Mouse (Mus musculus) heart, embryonic 15.5 days (tissue): Measurements from ENCODE around the gene Mtus2. TPM values are rescaled to one million over a fixed set of nuclear protein-coding genes. Genes with fewer than 3 reads are reported as not detected.

Source experiments
- ATAC-seq: fragments of 200-750 bp; cut with Nextera tagmentation; replicated peaks from 2 replicates; pipeline ENCODE4 v1.8.0; 2017; ENCODE audit warnings: low read depth, moderate TSS enrichment; ENCODE audit not compliant: insufficient number of reproducible peaks, insufficient read depth, low FRiP score
- H3K27ac ChIP-seq: fragments of 300-500 bp; sonication (generic); 2 replicates; pipeline ENCODE4 v1.5.1; 2015; ENCODE audit warnings: mild to moderate bottlenecking, inconsistent platforms
- H3K27me3 ChIP-seq: fragments of 300-500 bp; sonication (generic); 2 replicates; pipeline ENCODE4 v1.6.1; 2015; ENCODE audit warnings: inconsistent platforms
- H3K36me3 ChIP-seq: fragments of 300-500 bp; sonication (generic); 2 replicates; pipeline ENCODE4 v1.6.1; 2015; ENCODE audit warnings: mild to moderate bottlenecking, inconsistent platforms
- H3K4me1 ChIP-seq: fragments of 300-500 bp; sonication (generic); replicated peaks from 2 replicates; pipeline ENCODE4 v1.6.1; 2015; ENCODE audit warnings: inconsistent platforms
- H3K4me2 ChIP-seq: fragments of 300-500 bp; sonication (generic); 2 replicates; pipeline ENCODE4 v1.6.1; 2015; ENCODE audit warnings: inconsistent platforms, mild to moderate bottlenecking, moderate library complexity
- H3K4me3 ChIP-seq: fragments of 300-500 bp; sonication (generic); 2 replicates; pipeline ENCODE4 v1.5.1; 2015; ENCODE audit warnings: mild to moderate bottlenecking, inconsistent platforms
- H3K9ac ChIP-seq: fragments of 300-500 bp; sonication (generic); 2 replicates; pipeline ENCODE4 v1.6.1; 2015; ENCODE audit warnings: mild to moderate bottlenecking, inconsistent platforms
- H3K9me3 ChIP-seq: fragments of 300-500 bp; sonication (generic); replicated peaks from 2 replicates; pipeline ENCODE4 v1.6.1; 2016; ENCODE audit warnings: inconsistent platforms
- WGBS: fragments of 180-500 bp; shearing (Covaris S2); methylation state at CpG from one replicate; pipeline ENCODE4 v1.1.7; 2015; ENCODE audit warnings: mixed read lengths; 5-methylcytosine and 5-hydroxymethylcytosine counted together
- polyA plus RNA-seq: library from polyadenylated mRNA; unstranded; fragments of >200 nt; fragmentation: Nextera tagmentation; extraction: Ambion mirVana; gene quantifications from 2 replicates; pipeline ENCODE4 v1.2.1, GENCODE M21; 2015

Mtus2 gene
- polyA plus RNA-seq, 1 experiment from 2014 or later: 121 TPM

DNA sequence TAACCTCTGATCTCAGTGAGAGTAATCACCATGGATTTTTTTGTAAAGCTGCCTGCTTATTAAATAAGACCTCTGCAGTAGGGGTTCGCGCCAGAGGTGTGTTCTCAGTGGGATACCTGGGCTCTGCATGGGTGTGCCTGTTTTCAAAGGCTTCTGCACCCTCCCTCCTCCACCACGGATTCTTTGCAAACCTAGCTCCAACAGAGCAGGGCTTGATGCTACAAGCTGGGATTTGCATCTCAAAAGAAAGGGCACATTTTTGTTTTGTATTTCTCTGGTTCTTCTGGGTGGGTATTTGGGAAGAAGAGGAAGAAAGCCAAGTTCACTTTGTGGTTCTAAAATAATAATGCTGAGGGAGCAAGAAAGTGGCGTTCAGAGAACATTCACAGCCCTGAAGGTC, 48.1 kb downstream of the Mtus2 start:
- no peak for ATAC-seq
- H3K27me3 ChIP-seq: no peaks in the 10 kb centered on the region
- WGBS: 41% methylated on average over 4 of the region's 4 CpGs

DNA sequence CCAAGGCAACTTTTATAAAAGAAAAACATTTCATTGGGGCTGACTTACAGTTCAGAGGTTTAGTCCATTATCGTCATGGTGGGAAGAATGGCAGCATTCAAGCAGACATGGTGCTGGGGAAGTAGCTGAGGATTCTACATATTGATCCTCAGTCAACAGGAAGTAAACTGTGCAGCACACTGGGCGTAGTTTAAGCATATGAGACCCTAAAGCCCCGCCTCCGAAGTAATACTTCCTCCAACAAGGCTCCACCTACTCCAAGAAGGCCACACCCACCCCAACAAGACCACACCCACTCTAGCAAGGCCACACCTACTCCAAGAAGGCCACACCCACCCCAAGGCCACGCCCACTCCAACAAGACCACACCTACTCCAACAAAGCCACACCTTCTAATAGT, 55.0 kb downstream of the Mtus2 start:
- no peak overlapping the region for H3K4me3 ChIP-seq
- no peak overlapping the region for H3K27ac ChIP-seq
- no peak for ATAC-seq
- H3K9ac ChIP-seq: no peak overlapping the region
- 82% methylated on average over 5 of the region's 5 CpGs for WGBS
- H3K4me1 ChIP-seq: no peaks in the 10 kb centered on the region
- H3K27me3 ChIP-seq: no peaks in the 10 kb centered on the region
- no peaks in the 10 kb centered on the region for H3K36me3 ChIP-seq
- H3K4me2 ChIP-seq: no peak overlapping the region
- no peaks in the 10 kb centered on the region for H3K9me3 ChIP-seq

More for the DNA sequence above, 48.1 kb downstream of the Mtus2 start:
- H3K36me3 ChIP-seq: no peaks in the 10 kb centered on the region
- no peak overlapping the region for H3K4me2 ChIP-seq
- no peaks in the 10 kb centered on the region for H3K4me1 ChIP-seq
- no peak overlapping the region for H3K4me3 ChIP-seq
- H3K27ac ChIP-seq: no peak overlapping the region
- H3K9me3 ChIP-seq: no peaks in the 10 kb centered on the region
- no peak overlapping the region for H3K9ac ChIP-seq

DNA sequence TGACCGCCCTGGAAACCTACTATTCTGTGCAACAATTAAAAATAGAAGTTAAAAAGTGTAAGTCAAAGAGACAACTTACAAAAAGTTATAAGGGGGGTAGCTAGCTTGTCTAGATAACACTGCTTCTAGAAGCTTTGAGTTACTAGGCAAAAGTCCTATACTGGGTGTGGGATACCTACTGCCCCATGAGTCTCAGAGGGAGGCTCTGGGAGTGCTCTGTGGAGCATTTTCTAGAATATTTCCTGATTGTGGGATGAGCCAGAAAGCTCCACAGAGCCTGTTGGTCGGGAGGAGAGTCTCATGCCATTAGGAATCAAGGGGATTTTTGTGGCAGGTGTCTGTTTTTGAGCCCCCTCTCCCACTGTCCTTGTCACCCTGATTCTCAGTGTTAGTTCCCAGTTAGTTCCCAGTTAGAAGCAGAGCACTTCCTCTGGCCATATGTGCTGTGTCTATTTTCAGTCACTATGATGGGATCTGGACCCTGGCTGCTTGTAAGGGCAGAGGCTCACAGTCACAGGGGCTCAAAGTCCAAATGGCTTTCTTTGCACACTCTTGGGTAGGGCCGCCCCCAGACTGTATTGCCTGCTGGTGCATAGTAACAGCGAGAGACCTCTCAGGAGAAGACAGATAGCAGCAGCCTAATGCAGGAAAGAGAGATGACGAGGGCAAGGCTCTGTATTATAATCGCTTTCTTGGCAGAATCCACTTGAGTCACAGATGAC, 57.2 kb downstream of the Mtus2 start:
- Histone ChIP-seq H3K4me1 (no peaks in the 10 kb centered on the region), H3K27ac (no peak overlapping the region), H3K4me3 (no peak overlapping the region), H3K27me3 (no peaks in the 10 kb centered on the region), H3K9ac (no peak overlapping the region), H3K9me3 (no peaks in the 10 kb centered on the region), H3K4me2 (no peak overlapping the region), H3K36me3 (no peaks in the 10 kb centered on the region)
- no peak for ATAC-seq
- WGBS: 74% methylated on average over 6 of the region's 6 CpGs

DNA sequence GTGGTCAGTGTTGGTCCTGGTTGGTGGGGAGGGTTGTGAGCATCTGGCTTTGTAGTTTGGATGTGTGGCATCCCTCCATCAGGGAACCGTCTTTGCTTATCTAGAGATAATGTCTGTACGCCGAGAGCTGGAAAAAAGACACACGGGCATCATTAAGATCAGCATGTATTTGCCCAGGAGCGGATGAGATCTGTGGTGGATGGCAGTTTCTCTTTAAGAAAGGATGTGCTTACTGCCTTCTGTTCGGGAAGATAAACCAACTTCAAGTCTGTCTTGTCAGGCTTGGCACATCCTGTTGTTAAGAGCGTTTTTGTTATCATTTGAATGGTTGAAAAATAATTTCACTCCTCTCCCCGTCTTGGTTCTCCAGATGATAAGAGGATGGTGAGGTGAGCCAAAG, 58.3 kb downstream of the Mtus2 start:
- Histone ChIP-seq H3K9ac (no peak overlapping the region), H3K4me1 (no peaks in the 10 kb centered on the region), H3K9me3 (no peaks in the 10 kb centered on the region), H3K4me3 (no peak overlapping the region), H3K27ac (no peak overlapping the region), H3K4me2 (no peak overlapping the region), H3K36me3 (no peaks in the 10 kb centered on the region), H3K27me3 (no peaks in the 10 kb centered on the region)
- 49% methylated on average over 8 of the region's 8 CpGs for WGBS
- no peak for ATAC-seq

DNA sequence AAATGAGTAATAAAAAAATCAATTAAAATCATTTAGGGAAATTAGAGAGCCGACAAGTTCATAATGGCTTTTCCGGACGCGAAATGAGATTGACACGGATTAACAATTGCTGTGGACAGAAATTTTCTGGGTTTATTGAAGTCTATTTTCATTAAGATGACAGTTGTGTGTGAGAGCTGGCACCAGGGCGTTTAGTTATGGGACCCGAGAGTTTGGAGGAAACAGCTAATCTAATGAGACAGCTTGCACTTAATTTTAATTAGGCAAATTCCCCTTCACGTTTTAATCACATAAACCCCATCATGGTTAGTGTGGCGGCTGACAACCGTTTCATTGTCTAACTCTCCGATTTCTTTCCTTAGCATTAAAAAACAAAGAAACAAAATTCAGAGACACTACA, 60.3 kb downstream of the Mtus2 start:
- WGBS: 88% methylated on average over 11 of the region's 11 CpGs
- Histone ChIP-seq H3K27ac (no peak overlapping the region), H3K9me3 (no peaks in the 10 kb centered on the region), H3K4me2 (no peak overlapping the region), H3K4me3 (no peak overlapping the region), H3K36me3 (no peaks in the 10 kb centered on the region), H3K27me3 (no peaks in the 10 kb centered on the region), H3K9ac (no peak overlapping the region), H3K4me1 (no peaks in the 10 kb centered on the region)
- no peak for ATAC-seq

DNA sequence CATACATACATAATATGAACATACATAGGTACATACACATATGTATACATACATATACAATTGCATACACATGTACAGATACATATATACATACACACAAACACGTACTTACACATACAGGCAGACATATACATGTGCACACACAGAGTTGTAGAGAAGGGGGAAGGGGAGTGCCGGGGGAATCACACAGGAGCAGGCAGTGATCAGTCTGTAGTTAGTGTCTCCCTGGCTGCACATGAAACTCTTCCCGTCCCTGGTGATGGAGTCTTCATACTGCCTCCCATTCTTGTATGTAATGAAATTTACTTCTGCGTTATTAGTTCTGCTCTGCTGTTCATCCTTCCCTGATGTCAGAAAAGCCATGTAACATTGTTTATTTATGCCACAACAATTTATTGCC, 65.7 kb downstream of the Mtus2 start:
- no peaks in the 10 kb centered on the region for H3K9me3 ChIP-seq
- H3K4me3 ChIP-seq: no peak overlapping the region
- peaks cover 9% of the 10 kb centered on the region for H3K4me1 ChIP-seq
- no peaks in the 10 kb centered on the region for H3K27me3 ChIP-seq
- no peaks in the 10 kb centered on the region for H3K36me3 ChIP-seq
- no peak overlapping the region for H3K9ac ChIP-seq
- 92% methylated on average over 4 of the region's 4 CpGs for WGBS
- no peak for ATAC-seq
- H3K27ac ChIP-seq: no peak overlapping the region
- H3K4me2 ChIP-seq: no peak overlapping the region

DNA sequence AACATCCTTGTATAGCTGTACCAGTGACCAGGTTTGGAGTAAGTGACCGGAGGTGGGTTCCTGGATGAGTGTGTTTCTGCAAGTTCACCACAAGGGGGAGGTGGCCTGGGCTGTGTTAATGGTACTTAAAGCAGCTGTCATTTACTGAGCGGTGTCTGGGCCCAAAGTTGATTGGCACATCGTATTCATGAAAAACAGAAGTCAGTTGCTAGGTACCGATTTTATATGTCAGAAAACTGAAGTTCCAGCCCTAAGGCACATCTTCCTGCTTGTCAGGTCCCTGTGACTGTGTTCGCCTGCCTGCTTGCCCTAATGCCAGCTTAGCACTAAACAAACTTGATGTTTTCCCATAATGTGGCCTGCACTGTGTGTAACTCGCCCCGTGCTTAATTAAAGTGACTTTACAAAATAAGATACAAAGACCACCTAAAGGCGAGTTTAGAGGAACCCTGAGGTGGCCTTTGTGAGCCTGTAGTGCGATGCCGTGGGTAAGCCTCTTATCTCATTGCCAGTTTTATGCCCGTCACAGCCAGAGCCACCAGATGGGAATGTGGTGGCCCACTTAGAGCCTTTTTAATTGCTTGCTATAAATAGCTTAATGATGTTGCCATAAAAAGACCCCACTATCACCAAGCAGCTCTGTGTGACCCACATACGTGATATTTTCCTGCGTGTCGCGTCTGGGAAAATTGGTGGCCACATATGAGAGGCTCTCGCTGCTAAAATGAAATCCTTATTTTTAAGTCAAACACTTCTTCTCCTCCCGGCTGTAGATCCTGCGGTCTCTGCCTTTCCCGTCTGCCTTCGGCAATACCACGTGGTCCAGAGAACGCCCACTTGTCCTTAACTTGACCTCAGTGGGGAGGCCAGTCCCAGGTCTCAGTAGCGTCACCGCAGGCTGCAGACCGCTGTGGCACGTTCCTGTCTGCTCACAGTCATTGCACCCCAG, 69.6 kb downstream of the Mtus2 start:
- Histone ChIP-seq H3K27me3 (no peaks in the 10 kb centered on the region), H3K9ac (no peak overlapping the region), H3K4me1 (peaks cover 9% of the 10 kb centered on the region), H3K36me3 (no peaks in the 10 kb centered on the region), H3K27ac (peak overlapping the region; percentile 39), H3K4me3 (peak overlapping the region; percentile 29), H3K9me3 (no peaks in the 10 kb centered on the region), H3K4me2 (peak overlapping the region; percentile 54)
- 47% methylated on average over 26 of the region's 26 CpGs for WGBS
- peak; percentile 78 for ATAC-seq

DNA sequence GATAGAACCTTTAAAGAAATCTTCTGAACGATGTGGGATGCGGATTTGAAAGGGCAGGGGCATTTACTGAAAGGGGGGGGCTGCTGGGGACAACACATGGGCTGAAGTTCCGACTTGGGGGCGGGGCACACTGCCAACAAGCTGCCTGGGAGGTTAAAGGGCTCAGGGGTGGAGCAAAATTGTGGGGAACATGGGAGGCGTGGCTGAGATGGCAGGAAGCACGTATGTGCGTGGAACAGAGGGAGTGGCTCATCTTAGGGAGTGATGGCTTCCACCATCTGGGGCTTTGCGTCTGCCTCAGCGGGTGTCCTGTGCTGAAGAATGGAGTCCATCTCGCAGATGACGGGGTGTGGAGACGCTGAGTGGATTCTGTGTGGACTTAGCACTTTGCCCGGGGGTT, 70.9 kb downstream of the Mtus2 start:
- Histone ChIP-seq H3K9me3 (no peaks in the 10 kb centered on the region), H3K4me1 (peaks cover 9% of the 10 kb centered on the region), H3K27ac (no peak overlapping the region), H3K36me3 (no peaks in the 10 kb centered on the region), H3K27me3 (no peaks in the 10 kb centered on the region), H3K4me3 (no peak overlapping the region), H3K4me2 (no peak overlapping the region), H3K9ac (no peak overlapping the region)
- ATAC-seq: no peak
- 72% methylated on average over 13 of the region's 13 CpGs for WGBS

DNA sequence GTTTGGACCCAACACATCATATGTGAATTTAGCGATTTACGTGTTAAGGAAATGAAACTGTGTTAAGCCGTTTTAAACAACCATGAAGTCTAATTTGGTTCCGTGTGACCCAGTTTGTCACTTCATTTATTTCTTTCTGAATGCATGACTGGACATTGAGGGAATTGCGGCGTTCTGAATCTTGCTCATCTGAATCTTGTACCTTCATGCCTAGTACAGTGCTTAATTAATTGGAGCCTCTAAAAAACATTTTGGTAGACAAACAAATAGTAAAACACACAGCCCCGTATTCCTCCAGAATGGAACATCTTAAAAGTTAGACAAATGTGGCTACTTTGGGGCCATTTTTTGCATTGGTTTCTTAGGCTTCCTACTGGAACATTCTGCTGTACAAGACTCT, 84.5 kb downstream of the Mtus2 start:
- 91% methylated on average over 7 of the region's 7 CpGs for WGBS
- H3K27ac ChIP-seq: no peak overlapping the region
- no peaks in the 10 kb centered on the region for H3K27me3 ChIP-seq
- no peaks in the 10 kb centered on the region for H3K9me3 ChIP-seq
- no peaks in the 10 kb centered on the region for H3K4me1 ChIP-seq
- H3K36me3 ChIP-seq: no peaks in the 10 kb centered on the region
- no peak overlapping the region for H3K9ac ChIP-seq
- H3K4me2 ChIP-seq: no peak overlapping the region
- no peak overlapping the region for H3K4me3 ChIP-seq
- no peak for ATAC-seq

DNA sequence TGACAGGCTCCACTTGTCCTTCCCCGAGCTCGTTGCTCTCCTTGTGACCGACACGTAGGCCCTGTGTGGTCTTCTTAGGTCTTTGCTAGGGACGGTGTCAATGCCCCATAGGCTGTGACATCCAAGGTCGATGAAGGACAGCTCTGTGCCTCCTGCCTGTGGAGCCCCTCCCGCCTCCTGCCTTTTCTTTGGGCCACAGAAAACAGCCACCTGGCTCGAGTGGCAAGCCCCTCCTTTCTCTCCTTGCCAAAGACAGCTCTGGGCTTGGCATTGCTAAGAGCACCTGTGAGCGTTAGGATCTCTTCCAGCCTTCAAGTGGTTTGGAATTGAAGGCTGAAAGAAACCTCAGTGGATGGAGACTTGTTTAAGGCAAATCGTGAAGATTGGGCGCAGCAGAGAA, 91.1 kb downstream of the Mtus2 start:
- no peak overlapping the region for H3K9ac ChIP-seq
- no peak overlapping the region for H3K27ac ChIP-seq
- no peaks in the 10 kb centered on the region for H3K9me3 ChIP-seq
- no peak overlapping the region for H3K4me2 ChIP-seq
- WGBS: 69% methylated on average over 11 of the region's 11 CpGs
- H3K36me3 ChIP-seq: no peaks in the 10 kb centered on the region
- no peak for ATAC-seq
- H3K27me3 ChIP-seq: no peaks in the 10 kb centered on the region
- H3K4me3 ChIP-seq: no peak overlapping the region
- no peaks in the 10 kb centered on the region for H3K4me1 ChIP-seq

DNA sequence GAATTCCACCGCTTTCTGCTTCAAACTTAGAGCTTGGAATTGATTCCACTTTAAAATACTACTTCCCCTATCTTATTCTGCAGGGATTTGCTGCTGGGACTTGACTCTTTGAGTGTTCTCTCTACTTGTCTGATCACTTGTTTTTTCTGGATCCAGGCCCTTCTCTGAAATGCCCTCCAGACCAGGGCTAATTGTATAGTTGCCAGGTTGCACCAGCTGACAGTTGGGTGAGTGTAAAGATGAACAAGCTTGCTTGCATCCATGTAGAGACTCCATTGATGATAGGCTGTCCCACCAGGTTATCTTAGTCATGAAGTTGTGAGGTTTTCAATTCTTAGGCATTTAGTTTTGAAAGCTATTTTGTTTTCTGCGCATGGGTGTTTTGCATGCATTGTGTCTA, 92.2 kb downstream of the Mtus2 start:
- H3K4me2 ChIP-seq: no peak overlapping the region
- no peaks in the 10 kb centered on the region for H3K36me3 ChIP-seq
- no peaks in the 10 kb centered on the region for H3K4me1 ChIP-seq
- H3K27ac ChIP-seq: no peak overlapping the region
- no peak overlapping the region for H3K9ac ChIP-seq
- no peak for ATAC-seq
- no peak overlapping the region for H3K4me3 ChIP-seq
- H3K9me3 ChIP-seq: no peaks in the 10 kb centered on the region
- WGBS: 85% methylated on average over 2 of the region's 2 CpGs
- no peaks in the 10 kb centered on the region for H3K27me3 ChIP-seq
